Mouse (Mus musculus) kidney, postnatal 36 days (tissue): ENCODE measurements at regions not wholly inside any gene's neighbourhood (a gene's known extent, or its start where the extent isn't known, plus 50 kb on each side); places are given as distances from the start of the nearest gene placed in this dataset.

Experiments used
- DNase-seq, 2 experiments: peaks; one replicate each; pipeline ENCODE4 v3.0.0; 2021 to 2022; ENCODE audit warnings: mixed read lengths in 2 of 2

- no peak for DNase-seq
Observed at GRCm38 (mm10) chr12:25439029-25439551, 342.1 kb upstream of the Id2 start.

- DNase-seq, result peak; percentile 41 to 46
Observed at GRCm38 (mm10) chr12:25438217-25439028, 341.5 kb upstream of the Id2 start.

GRCm38 (mm10) chr12:25437556-25437955 lies 340.6 kb upstream of the Id2 start:
- DNase-seq, result peak; percentile 46 to 65

- no peak for DNase-seq
Observed at GRCm38 (mm10) chr12:25436220-25436911, 339.4 kb upstream of the Id2 start.

- no peak for DNase-seq
Observed at GRCm38 (mm10) chr12:25432796-25433195, 335.9 kb upstream of the Id2 start.

- DNase-seq, result no peak
Observed at GRCm38 (mm10) chr12:25430911-25431310, 334.0 kb upstream of the Id2 start.

GRCm38 (mm10) chr12:25427911-25428642 lies 331.1 kb upstream of the Id2 start:
- DNase-seq, result no peak

- peak; percentile 35 to 67 for DNase-seq
Observed at GRCm38 (mm10) chr12:25417336-25417735, 320.4 kb upstream of the Id2 start.

- DNase-seq, result no peak
Observed at GRCm38 (mm10) chr12:25416571-25416970, 319.6 kb upstream of the Id2 start.

- no peak for DNase-seq
Observed at GRCm38 (mm10) chr12:25415641-25416040, 318.7 kb upstream of the Id2 start.

- DNase-seq, result peak; percentile 20 to 57
Observed at GRCm38 (mm10) chr12:25415232-25415631, 318.3 kb upstream of the Id2 start.

- DNase-seq, result no peak
Observed at GRCm38 (mm10) chr12:25407301-25407700, 310.4 kb upstream of the Id2 start.

- DNase-seq, result no peak
Observed at GRCm38 (mm10) chr12:25400326-25400725, 303.4 kb upstream of the Id2 start.

GRCm38 (mm10) chr12:25398726-25399125 lies 301.8 kb upstream of the Id2 start:
- no peak for DNase-seq

- DNase-seq, result no peak
Observed at GRCm38 (mm10) chr12:25394326-25394725, 297.4 kb upstream of the Id2 start.

GRCm38 (mm10) chr12:25393501-25393900 lies 296.6 kb upstream of the Id2 start:
- DNase-seq, result peak in 1 of 2 experiments; percentile 26

- DNase-seq, result no peak
Observed at GRCm38 (mm10) chr12:25389202-25389601, 292.3 kb upstream of the Id2 start.

GRCm38 (mm10) chr12:25387791-25388280 lies 290.9 kb upstream of the Id2 start:
- DNase-seq, result peak in 1 of 2 experiments; percentile 17

GRCm38 (mm10) chr12:25382961-25383360 lies 286.0 kb upstream of the Id2 start:
- no peak for DNase-seq

- DNase-seq, result no peak
Observed at GRCm38 (mm10) chr12:25382475-25382874, 285.5 kb upstream of the Id2 start.

- peak; percentile 61 to 64 for DNase-seq
Observed at GRCm38 (mm10) chr12:25381619-25382018, 284.7 kb upstream of the Id2 start.

GRCm38 (mm10) chr12:25379996-25380395 lies 283.1 kb upstream of the Id2 start:
- DNase-seq, result no peak

- DNase-seq, result no peak
Observed at GRCm38 (mm10) chr12:25379016-25379415, 282.1 kb upstream of the Id2 start.
